Mouse (Mus musculus): ENCODE results near the gene Wdfy4.

- TF ChIP-seq CTCF (IDR thresholded peaks at IDR 0.05; ENCODE audit: low read depth) (no peak), EP300 (IDR thresholded peaks at IDR 0.05; ENCODE audit: low read depth) (no peak)
Observed at GRCm38 (mm10) chr14:32991082-32991481, 194.2 kb downstream of the Wdfy4 start, which contains the start of gene Lrrc18.
